Mouse (Mus musculus) 3134 (cell line): Measurements from ENCODE around the gene Tmem256.

Experiments
- DNase-seq: peaks from one replicate; pipeline ENCODE4 v3.0.0-alpha.2; 2011; ENCODE audit warnings: low spot score; ENCODE audit not compliant: insufficient read length; ENCODE audit errors: extremely low read depth

The Tmem256 gene

GRCm38 (mm10) chr11:69837952-69838713 is at the start of gene Tmem256:
Tmem256 (plus strand) TSS chr11:69838514.
- DNase-seq = peak; percentile 96

- DNase-seq = no peak
Measured at GRCm38 (mm10) chr11:69789431-69789830, 48.9 kb upstream of the Tmem256 start.

DNA sequence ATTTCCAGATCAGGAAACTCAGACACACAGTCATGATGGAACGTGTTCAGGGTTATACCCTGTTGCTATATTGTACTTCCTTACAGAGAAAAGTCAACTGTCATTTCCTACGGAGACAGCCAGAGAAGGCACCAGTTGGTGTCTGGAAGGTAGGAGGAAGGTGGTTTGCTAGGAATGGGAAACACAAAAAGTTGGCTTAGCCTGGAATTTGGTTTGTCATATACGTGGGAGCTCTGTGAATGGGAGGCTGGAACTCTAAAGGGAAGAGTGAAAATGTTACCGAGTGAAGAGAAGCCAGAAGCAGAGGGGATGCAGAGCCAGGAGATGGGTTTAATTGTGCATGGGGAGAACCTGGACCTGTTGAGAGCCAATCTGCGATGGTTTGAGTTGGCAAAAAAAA is 46.9 kb upstream of the Tmem256 start:
- DNase-seq = no peak

DNA sequence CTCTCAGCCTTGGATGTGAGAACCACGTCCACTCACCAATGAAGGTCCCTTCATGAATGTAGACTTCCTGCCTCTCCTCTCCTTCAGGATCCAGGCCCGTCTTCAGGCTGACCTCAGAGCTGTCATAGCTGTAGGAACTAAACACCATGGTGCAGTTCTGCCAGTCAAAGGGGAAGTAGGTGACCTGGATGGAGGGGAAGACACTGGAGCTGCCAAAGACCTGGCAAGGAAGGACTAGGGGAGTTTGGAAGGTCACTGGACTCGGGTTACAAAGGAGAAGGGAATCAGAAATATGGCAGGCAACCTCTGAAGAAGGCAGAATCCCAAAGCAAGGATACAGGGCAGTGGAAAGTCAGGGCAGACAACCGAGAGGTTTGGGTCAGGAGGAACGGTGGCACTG is 44.9 kb upstream of the Tmem256 start:
- DNase-seq = no peak

- peak; percentile 94 for DNase-seq
Measured at GRCm38 (mm10) chr11:69795168-69795982, 42.9 kb upstream of the Tmem256 start, which contains the start of gene Chrnb1. Chrnb1 (minus strand) TSS chr11:69795943.

DNA sequence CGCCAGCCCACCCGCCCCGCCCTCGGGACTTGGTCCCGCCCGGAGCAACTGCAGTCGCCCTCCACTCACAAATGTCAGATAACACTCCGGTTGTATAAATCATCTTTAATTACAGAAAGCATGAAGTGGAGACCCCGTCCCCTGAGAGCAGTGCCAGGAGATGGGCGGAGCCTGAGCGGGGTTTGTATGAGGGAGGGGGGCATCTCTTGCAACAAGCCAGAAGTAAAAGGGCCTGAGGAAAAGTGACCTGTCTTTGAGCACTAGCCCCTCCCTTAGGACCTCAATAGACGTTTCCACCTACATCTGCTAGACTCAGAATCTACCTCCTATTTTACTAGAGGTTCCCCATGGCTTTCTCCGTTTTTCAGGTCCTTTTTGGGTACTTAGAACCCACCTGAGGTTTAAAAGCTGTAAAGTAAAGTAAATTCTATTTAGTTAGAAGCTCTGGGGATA is 42.3 kb upstream of the Tmem256 start:
- no peak for DNase-seq

DNA sequence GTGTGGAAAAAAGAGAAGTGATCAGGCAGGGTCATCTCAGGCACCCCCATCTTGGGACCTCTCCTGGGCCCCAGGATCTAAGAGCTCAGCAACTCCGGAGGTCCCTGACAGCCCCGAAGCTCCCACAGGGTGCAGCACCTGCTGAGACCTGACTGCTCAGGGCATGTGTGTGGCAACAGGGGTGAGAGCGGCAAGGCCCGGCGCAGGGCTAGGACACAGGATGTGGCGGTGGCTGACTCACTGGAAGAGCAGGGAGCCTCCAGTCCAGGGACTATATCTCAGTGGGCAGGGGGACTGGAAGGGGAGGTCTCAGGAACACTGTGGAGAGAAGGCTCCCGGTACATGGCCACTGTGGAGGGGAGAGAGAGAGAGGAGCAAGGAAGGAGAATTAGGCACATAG is 40.4 kb upstream of the Tmem256 start:
- peak; percentile 76 for DNase-seq

DNA sequence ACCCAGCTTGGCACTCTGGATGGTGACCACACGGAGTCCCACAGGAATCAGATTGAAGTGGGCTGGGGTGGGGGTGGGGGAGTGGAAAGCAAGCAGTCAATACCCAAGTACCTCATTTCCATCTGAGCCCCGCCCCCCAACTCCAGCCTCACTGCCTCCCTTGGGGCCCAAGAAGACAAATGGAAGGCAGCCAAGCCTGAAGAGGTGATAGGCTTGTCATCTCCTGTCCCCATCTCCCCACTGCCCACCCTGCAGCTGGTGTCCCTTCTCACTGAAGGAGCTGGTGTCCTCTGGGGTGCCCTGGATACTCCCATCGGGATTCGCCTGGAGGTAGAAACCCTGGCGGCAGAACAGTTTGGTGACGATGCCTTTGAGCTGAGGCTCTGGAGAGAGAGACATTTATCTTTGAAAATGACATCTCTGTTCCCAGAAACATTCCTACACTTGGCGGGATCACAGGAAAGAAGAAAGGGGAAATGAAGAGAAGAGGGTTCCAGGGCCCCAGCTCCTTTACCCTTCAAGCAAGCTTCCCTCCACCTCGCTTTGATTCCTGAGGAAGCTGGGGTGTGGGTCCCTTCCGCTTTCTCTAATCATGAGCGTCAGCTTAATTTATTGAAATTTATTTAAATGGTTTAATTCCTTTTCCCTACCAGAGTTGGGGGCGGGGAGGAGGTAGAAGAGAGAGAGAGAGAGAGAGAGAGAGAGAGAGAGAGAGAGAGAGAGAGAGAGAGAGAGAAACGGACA is 38.7 kb upstream of the Tmem256 start:
- DNase-seq = no peak

- no peak for DNase-seq
Measured at GRCm38 (mm10) chr11:69800138-69800391, 38.2 kb upstream of the Tmem256 start.

DNA sequence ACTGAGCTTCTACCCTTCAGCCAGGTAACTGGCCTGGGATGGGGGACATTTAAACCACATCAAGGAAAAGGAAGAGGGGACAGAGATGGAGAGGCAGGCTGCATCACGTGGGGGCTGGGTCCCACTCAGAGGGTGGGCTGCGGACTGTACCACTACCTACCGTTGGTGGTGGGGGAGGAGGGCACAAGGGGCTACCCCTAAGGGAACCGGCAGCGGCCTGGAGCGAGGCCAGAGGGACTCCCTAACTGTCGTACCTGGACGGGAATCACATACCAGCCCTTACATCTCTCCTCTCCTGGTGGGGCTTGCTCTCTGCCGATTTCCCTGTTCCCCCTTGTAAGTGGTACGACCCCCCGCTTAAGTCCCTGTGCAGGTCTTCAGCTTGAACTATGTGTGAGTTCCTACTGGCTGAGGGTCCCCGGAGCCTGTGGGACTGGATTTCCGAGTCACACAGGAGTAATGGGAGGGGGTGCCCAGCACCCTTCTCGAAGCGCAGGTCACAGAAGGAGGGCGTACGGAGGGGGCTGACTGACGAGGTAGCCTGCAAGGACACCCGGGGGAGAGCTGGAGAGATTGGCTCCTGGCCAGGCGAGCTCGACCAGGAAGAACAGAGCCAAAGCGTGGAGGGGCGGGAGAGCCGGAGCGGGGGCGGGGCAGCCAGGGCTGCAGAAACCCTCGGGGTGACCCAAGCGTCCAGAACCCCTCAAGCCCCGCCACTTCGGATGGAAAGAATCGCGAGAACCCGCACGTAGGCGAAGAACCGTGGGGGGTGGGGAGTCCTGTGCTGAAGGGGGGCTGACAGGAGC is 37.7 kb upstream of the Tmem256 start:
- no peak for DNase-seq

DNA sequence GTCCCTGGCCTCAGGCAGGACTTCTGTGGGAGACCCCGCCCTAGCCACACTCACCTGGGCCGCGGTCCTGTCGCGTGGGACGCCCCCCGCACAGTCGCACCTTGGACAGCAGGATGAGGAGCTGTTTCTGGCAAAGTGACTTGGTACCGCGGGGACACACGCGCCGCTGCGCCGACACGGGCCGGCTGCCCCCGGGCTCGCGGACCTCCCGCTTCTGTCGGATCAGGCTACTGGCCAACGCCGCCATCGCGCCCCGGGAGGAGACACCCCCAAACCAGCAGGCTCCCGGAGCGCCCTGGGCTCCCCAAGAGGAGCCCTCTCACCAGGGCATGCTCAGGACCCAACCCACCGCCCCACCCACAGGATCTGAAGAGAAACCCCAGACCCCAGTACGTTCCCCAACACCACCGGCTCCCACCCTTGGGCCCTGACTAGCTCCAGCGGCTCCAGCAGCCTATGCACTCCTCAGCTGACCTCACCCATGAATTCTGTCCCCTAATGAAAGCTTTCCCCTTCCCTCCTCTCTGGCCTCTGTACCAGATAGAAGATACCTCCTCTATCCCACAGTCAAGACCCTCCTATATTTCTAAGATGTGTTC is 36.8 kb upstream of the Tmem256 start, which contains the start of gene Fgf11:
Fgf11 (minus strand) TSS at position 479 of the 599 bp plus-strand sequence.
- no peak for DNase-seq

- no peak for DNase-seq
Measured at GRCm38 (mm10) chr11:69802648-69803105, 35.6 kb upstream of the Tmem256 start.

- DNase-seq = no peak
Measured at GRCm38 (mm10) chr11:69803328-69803727, 35.0 kb upstream of the Tmem256 start.

- peak; percentile 74 for DNase-seq
Measured at GRCm38 (mm10) chr11:69803786-69804651, 34.3 kb upstream of the Tmem256 start.

DNA sequence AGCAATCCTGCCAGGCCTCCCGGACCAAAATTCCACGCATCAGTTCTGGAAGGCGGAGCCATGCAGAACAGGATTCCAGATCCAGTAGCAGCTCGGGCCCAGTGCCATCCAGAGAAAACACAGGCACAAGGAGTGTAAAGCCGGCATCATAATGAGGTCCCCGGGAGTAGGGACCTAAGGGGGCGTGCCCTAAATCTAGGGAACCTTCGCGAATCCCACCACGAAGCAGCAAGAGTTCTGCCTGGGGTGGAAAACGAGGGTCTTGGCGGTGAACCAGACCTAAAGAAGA is 33.7 kb upstream of the Tmem256 start:
- no peak for DNase-seq

- DNase-seq = no peak
Measured at GRCm38 (mm10) chr11:69804972-69805909, 33.1 kb upstream of the Tmem256 start, which contains the start of gene Tmem102. Tmem102 (minus strand) TSS chr11:69805624.

DNA sequence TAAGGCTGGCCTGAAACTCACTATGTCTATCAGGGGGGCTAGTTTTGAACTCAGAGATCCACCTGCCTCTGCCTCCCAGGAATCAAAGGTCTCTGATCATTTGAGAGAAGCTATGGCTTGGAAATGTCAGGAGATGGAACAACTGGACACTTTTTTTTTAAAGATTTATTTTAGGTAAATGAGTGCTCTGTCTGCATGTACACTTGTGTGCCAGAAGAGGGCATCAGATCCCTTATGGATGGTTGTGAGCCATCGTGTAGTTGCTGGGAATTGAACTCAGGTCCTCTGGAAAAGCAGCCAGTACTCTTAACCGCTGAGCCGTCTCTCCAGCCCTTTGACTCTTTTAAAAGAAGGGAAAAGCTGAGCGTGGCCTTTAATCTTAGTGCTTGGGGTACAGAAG is 31.9 kb upstream of the Tmem256 start:
- no peak for DNase-seq

GRCm38 (mm10) chr11:69807641-69808040 is 30.7 kb upstream of the Tmem256 start:
- no peak for DNase-seq
